Mouse (Mus musculus) limb, embryonic 12.5 days (tissue): ENCODE results near the gene Fam83e. TPM values are rescaled to one million over a fixed set of nuclear protein-coding genes. Genes with fewer than 3 reads are reported as not detected.

Experiments
- ATAC-seq: fragments of 200-750 bp; cut with Nextera tagmentation; 2 replicates; pipeline ENCODE4 v1.8.0; 2017; ENCODE audit warnings: low read depth, moderate TSS enrichment; ENCODE audit not compliant: insufficient number of reproducible peaks, insufficient read depth, low FRiP score, low TSS enrichment
- H3K27ac ChIP-seq: fragments of 300-500 bp; sonication (generic); 2 replicates; pipeline ENCODE4 v1.5.1; 2016; ENCODE audit warnings: mild to moderate bottlenecking, moderate library complexity
- H3K27me3 ChIP-seq: fragments of 300-500 bp; sonication (generic); 2 replicates; pipeline ENCODE4 v1.6.1; 2016; ENCODE audit warnings: mild to moderate bottlenecking, moderate library complexity
- H3K36me3 ChIP-seq: fragments of 300-500 bp; sonication (generic); 2 replicates; pipeline ENCODE4 v1.6.1; 2016; ENCODE audit warnings: mild to moderate bottlenecking, moderate library complexity
- H3K4me1 ChIP-seq: fragments of 300-500 bp; sonication (generic); replicated peaks from 2 replicates; pipeline ENCODE4 v1.6.1; 2016
- H3K4me2 ChIP-seq: fragments of 300-500 bp; sonication (generic); 2 replicates; pipeline ENCODE4 v1.6.1; 2016; ENCODE audit warnings: mild to moderate bottlenecking, moderate library complexity
- H3K4me3 ChIP-seq: fragments of 300-500 bp; sonication (generic); replicated peaks from 2 replicates; pipeline ENCODE4 v1.5.1; 2016; ENCODE audit warnings: mild to moderate bottlenecking
- H3K9ac ChIP-seq: fragments of 300-500 bp; sonication (generic); replicated peaks from 2 replicates; pipeline ENCODE4 v1.6.1; 2016; ENCODE audit warnings: mild to moderate bottlenecking, moderate library complexity
- H3K9me3 ChIP-seq: fragments of 300-500 bp; sonication (generic); 2 replicates; pipeline ENCODE4 v1.6.1; 2016; ENCODE audit warnings: mild to moderate bottlenecking, moderate library complexity
- WGBS: fragments of 180-500 bp; shearing (Covaris S2); methylation state at CpG from one replicate; pipeline ENCODE4 v1.1.7; 2016; 5-methylcytosine and 5-hydroxymethylcytosine counted together
- polyA plus RNA-seq: library from polyadenylated mRNA; unstranded; fragments of >200 nt; fragmentation: Nextera tagmentation; extraction: Ambion mirVana; gene quantifications from 2 replicates; pipeline ENCODE4 v1.2.1, GENCODE M21; 2016

Fam83e gene
- polyA plus RNA-seq, 1 experiment from 2014 or later: 1.3 TPM

DNA sequence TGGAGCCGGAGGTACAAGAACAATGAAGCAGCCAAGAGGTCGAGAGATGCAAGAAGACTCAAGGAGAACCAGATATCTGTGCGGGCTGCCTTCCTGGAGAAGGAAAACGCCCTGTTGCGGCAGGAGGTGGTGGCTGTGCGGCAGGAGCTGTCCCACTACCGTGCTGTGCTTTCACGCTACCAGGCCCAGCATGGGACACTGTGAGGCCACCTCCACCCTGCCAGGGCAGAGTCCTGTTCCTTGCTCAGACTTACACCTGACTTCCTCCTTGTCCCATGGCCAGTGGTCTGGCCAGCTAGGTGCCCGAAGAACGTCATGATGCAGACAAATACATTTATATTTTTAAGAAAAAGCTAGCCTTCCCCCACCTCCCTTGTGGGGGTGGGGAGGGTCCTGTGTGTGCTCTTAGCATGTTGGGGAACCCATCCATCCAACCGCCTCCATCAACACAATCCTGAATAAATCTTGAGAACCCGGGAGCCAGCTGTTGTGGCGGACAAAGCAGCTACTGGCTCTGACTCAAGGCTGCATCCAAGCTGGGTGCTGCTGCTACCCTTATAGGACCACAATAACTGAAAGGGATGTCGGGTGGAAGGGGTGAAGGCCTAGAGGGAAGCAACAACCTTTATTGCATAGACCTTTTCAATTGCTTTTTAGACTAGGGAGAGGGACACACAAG lies 11.2 kb upstream of the Fam83e start:
- WGBS: 83% methylated on average over 14 of the region's 14 CpGs

DNA sequence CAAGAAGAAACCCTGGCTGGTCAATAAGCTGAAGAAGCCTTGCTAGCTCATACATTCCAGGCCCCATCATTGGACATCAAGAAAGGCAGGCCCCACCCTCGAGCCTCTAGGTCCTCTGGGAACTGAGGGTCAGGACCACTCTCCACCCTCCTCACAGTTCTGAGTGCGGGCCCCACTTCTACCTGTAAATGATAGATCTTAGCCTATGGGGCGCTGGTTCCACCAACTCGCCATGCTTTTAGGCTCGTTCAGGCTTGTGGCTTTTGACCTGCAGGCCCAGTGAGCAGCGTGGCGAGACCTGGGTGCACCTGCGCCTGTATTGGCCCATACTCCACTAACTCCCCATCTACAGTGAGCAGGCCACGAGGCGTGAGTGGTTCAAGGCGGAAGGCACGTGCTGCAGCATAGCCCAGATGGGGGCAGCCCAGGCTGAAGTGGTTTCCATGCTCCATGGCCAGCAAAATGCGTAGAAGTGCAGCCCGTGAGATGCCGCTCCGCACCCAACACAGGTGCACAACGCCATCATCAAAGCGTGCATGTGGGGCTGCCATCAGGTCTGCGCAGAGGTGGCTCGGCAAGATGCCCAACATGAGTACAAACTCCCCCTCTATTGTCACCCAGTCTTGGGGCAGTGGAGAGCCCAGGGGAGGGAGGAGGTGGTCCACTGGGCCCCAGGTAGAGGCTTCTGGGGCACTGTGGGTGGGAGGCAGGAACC lies 10.4 kb upstream of the Fam83e start:
- Histone ChIP-seq H3K36me3 (peaks cover 49% of the 10 kb centered on the region), H3K4me3 (no peak overlapping the region), H3K27ac (no peak overlapping the region), H3K9me3 (no peaks in the 10 kb centered on the region), H3K4me1 (peaks cover 53% of the 10 kb centered on the region), H3K27me3 (no peaks in the 10 kb centered on the region), H3K9ac (no peak overlapping the region), H3K4me2 (no peak overlapping the region; the same call in 1 of the 2 replicates)
- WGBS: 89% methylated on average over 20 of the region's 20 CpGs
- ATAC-seq: no peak

More for the DNA sequence above, 11.2 kb upstream of the Fam83e start:
- Histone ChIP-seq H3K36me3 (peaks cover 49% of the 10 kb centered on the region), H3K4me3 (no peak overlapping the region), H3K4me2 (no peak overlapping the region), H3K4me1 (peaks cover 54% of the 10 kb centered on the region), H3K9me3 (no peaks in the 10 kb centered on the region), H3K9ac (no peak overlapping the region), H3K27ac (no peak overlapping the region), H3K27me3 (no peaks in the 10 kb centered on the region)
- ATAC-seq: no peak

DNA sequence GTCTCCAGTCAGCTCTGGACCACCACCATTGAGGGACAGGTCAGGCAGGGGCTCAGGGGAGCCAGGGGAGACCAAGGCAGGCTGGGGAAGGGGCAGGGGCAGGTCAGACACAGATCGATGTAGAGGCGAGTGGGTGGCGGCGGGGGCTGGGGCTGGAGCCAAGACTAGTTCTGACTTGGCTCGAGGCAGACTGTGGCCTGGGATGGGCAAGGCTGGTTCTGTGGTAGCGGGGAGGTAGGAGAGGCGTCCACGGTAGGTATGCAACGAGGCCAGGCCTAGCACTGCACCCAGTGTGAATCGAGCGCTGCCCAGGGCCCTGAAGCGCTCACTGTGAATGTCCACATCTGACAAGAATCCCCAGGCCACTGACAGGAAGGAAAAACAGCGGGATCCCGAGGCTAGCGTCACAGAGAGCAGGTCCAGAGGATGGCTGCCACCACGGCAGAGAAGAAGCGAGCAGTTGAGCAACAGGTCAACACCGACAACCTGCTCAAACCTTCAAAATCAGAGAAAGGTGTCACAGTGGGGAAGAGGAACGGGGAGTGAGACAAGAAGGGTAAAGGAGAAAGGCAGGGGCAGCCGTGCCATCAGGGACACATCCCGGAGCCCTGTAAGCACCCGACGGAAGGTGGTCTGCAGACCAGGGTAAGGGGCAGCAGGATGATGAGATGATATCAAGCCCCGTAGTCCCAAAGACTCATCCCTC lies 9.5 kb upstream of the Fam83e start:
- no peak for ATAC-seq
- 0 out of 2 replicates have a peak overlapping the region, but pooled peaks have one; percentile 2 for H3K27ac ChIP-seq
- no peaks in the 10 kb centered on the region for H3K9me3 ChIP-seq
- H3K4me1 ChIP-seq: peaks cover 54% of the 10 kb centered on the region
- no peak overlapping the region for H3K4me3 ChIP-seq
- H3K36me3 ChIP-seq: peaks cover 49% of the 10 kb centered on the region
- H3K4me2 ChIP-seq: no peak overlapping the region; the same call in 1 of the 2 replicates
- WGBS: 93% methylated on average over 24 of the region's 24 CpGs
- H3K27me3 ChIP-seq: no peaks in the 10 kb centered on the region
- no peak overlapping the region for H3K9ac ChIP-seq

DNA sequence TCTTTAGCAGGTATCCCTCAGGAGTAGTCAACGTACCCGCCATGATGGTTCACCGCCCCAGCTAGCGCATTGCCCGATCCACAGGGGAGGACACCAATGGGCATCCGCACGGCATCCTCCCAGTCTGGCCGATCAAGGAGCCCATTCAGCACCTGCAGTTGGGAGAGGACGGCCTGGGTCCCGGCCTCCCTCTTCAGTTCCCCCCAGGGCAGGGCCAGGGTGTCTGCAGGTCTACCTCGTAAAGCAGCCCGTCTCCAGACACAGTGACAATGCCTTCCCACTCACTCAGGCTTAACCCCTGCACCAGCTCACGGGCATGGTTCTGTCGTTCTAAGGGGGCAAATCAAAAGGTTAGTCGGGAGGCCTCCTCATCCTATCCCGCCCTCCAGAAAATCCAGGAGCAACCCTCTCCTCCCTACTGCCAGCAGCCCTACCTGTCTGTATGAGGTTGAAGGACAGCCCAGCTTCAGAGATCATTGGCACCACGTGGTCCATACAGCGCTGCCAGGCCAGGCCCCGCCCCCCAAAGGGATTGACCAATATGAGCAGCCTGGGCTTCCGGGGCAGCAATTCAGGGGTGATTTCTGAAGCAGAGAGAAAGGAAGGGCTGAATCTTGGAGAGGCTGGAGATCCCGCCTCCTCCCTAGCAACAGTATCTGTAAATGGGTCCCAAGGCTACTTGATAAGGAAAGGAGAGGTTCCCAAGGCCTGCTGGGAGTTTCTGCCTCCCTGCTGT lies 8.8 kb upstream of the Fam83e start:
- ATAC-seq: no peak
- peaks cover 49% of the 10 kb centered on the region for H3K36me3 ChIP-seq
- no peak overlapping the region for H3K4me3 ChIP-seq
- H3K4me2 ChIP-seq: no peak overlapping the region
- no peaks in the 10 kb centered on the region for H3K27me3 ChIP-seq
- no peak overlapping the region for H3K27ac ChIP-seq
- no peaks in the 10 kb centered on the region for H3K9me3 ChIP-seq
- H3K4me1 ChIP-seq: peaks cover 56% of the 10 kb centered on the region
- H3K9ac ChIP-seq: no peak overlapping the region
- 87% methylated on average over 21 of the region's 21 CpGs for WGBS

DNA sequence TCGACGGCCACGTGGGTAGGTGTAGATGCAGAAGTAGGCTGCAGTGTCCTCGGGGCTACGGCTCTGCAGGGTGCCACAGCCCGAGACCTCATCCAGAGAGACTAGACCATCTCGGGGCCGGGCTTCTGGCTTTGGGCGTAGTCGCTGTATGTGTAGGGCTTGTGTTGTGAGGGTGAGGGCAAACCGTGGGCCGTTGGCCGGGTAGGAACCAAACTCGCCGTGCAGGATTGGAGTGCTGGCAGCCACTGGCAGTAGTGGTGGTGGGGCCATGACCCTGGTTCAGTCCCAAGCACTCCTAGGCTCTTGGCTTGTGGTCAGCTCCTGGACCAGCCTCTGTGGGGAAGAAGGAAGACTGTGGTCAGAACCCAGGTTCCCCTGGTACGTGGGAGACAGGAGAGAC lies 7.6 kb upstream of the Fam83e start:
- ATAC-seq: no peak
- no peak overlapping the region for H3K9ac ChIP-seq
- H3K27ac ChIP-seq: no peak overlapping the region
- no peaks in the 10 kb centered on the region for H3K27me3 ChIP-seq
- H3K36me3 ChIP-seq: peaks cover 49% of the 10 kb centered on the region
- peak overlapping the region; percentile 1; the same call in 1 of the 2 replicates for H3K4me3 ChIP-seq
- no peaks in the 10 kb centered on the region for H3K9me3 ChIP-seq
- no peak overlapping the region for H3K4me2 ChIP-seq
- 92% methylated on average over 16 of the region's 16 CpGs for WGBS
- H3K4me1 ChIP-seq: peaks cover 44% of the 10 kb centered on the region

DNA sequence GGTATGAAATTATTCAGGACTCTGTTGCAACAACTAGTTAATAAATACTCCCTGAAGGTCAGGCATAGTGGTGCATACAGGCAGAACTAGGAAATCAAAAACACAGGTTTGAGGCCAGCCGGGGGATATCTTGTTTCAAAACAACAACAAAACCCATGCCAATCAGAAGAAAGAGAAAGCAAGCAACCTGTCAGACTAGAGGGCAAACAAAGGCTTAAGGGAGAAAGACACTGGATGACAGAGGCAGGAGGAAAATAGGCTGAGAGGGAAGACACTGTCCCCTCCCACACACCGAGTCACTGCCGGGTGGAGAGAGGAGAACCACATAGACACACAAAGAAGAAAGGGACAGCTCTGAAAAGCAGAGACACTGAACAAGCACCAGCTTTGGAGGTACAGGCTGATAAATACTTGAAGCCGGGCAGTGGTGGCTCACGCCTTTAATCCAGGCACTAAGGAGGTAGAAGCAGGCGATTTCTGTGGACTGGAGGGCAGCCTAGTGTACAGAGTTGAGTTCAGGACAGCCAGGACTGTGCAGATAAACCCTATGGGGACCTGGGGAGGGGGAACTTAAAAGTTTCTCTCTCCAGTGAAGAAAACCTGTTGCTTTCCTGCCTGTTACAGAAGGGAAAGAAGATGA lies 7.0 kb upstream of the Fam83e start:
- H3K27ac ChIP-seq: no peak overlapping the region
- no peak for ATAC-seq
- H3K9me3 ChIP-seq: no peaks in the 10 kb centered on the region
- H3K36me3 ChIP-seq: peaks cover 48% of the 10 kb centered on the region
- H3K27me3 ChIP-seq: no peaks in the 10 kb centered on the region
- H3K4me3 ChIP-seq: peak overlapping the region; percentile 70
- WGBS: 79% methylated on average over 6 of the region's 6 CpGs
- H3K4me2 ChIP-seq: peak overlapping the region; percentile 94
- peak overlapping the region; percentile 66 for H3K9ac ChIP-seq
- H3K4me1 ChIP-seq: peaks cover 41% of the 10 kb centered on the region

DNA sequence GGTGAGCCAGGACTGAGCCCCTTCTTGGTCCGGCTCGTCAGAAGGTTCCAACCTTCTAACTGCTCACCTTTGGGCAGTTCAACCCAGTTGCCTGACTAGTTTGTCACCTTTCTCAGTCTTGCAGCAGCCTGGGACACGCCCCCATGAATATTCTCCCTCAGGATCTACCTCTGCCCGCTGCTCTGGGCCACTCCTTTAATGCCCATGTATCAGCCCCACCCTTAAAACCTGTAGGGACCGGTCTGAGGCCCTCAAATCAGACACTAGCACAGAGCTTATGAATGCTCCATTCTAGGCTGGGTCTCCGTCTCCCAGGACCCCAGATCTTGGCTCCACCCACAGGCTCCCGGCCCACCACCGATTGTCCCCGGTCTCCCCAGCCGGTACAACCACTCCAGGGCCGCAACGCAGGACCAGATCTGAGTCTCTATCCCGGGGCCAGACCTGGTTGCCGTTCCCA lies 6.4 kb upstream of the Fam83e start:
- Histone ChIP-seq H3K4me2 (peak overlapping the region; percentile 94), H3K9ac (peak overlapping the region; percentile 66), H3K9me3 (no peaks in the 10 kb centered on the region), H3K4me1 (peaks cover 41% of the 10 kb centered on the region), H3K27ac (peak overlapping the region; percentile 62), H3K27me3 (no peaks in the 10 kb centered on the region), H3K36me3 (peaks cover 48% of the 10 kb centered on the region), H3K4me3 (peak overlapping the region; percentile 70)
- ATAC-seq: no peak; the same call in 1 of the 2 replicates
- WGBS: 8% methylated on average over 14 of the region's 14 CpGs

DNA sequence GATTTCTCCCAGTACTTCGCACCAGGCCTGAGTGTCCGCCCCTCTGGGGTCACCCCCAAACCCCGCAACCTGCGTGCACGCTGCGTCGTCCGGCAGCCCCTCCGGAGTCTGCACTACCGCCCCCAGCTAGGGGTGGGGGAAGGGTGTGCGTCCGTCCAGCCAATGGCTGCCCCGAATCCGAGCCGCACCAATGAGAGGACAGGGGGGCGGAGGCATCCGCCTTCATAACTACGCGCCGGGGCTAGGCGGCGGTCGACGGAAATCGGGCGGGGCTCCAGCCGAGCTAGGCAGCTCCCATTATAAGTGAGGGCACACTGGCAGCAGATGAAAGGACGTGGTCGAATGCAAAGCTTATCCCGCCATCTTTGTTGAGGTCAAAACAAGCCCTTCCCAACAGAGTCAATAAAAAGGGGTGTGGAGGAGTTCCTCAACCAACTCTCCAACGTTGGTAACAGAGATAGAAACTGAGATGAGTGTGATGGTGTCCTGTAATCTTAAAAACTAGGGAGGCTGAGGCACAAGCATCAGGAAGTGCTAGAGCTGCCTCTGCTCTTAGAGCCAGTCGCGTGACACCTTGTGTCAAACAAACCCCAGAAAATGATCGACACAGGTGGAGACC lies 5.8 kb upstream of the Fam83e start, which contains the start of gene Rpl18:
Gene Rpl18, plus strand, starts transcription at position 368 of the 619 bp plus-strand sequence.
- Histone ChIP-seq H3K9ac (peak within 1 kb of the TSS; percentile 66), H3K4me3 (peak within 1 kb of the TSS; percentile 95), H3K4me1 (peaks cover 45% of the 10 kb centered on the region), H3K36me3 (peaks cover 48% of the 10 kb centered on the region), H3K27me3 (no peaks in the 10 kb centered on the region), H3K4me2 (peak within 1 kb of the TSS; percentile 94), H3K9me3 (no peaks in the 10 kb centered on the region), H3K27ac (peak within 1 kb of the TSS; percentile 62)
- ATAC-seq: peak; percentile 92
- WGBS: 7% methylated on average over 34 of the region's 34 CpGs

DNA sequence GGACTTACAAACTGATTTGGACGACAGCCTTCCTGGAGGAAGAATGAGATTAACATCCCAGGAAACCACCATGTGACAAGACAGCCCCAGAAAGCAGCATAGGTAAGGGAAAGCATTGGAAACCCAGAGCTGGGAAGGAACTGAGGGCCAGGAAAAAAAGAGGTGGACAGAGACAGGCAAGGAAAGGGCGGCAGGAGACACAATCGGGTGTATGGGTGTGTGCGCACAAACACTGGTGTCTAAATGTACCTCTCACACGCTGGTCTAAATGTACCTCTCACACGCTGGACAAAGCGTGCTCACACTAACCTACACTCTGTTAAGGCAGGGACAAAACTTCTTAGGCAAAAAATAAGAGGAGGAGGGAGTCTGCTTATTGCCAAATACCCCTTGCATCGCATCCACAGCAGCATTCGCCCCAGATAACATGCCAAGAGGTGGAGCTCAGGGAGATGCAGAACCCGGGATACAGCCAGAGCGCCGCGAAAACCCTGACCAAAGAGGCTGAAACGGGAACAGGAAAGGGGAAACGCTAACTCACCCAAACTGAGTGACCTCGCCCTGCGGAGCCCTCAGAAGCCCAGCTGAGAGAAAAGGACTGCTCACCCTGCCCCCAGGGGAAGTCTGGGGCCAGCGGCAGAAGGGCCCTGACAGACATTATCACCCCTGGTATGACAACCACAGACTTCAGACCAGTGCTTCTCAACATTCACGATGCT lies 5.1 kb upstream of the Fam83e start:
- Histone ChIP-seq H3K4me3 (peak overlapping the region; percentile 95), H3K27ac (peak overlapping the region; percentile 50; the same call in 1 of the 2 replicates)
- WGBS: 83% methylated on average over 19 of the region's 19 CpGs

More for the DNA sequence above, 5.1 kb upstream of the Fam83e start:
- Histone ChIP-seq H3K4me2 (peak overlapping the region; percentile 94), H3K4me1 (peaks cover 45% of the 10 kb centered on the region), H3K9ac (peak overlapping the region; percentile 14; the same call in 1 of the 2 replicates), H3K9me3 (no peaks in the 10 kb centered on the region), H3K36me3 (peaks cover 48% of the 10 kb centered on the region), H3K27me3 (no peaks in the 10 kb centered on the region)
- ATAC-seq: no peak
